Mouse (Mus musculus) common myeloid progenitor, adult 5-6 weeks (primary cell): ENCODE data around the gene Fbxo21. TPM values are rescaled to one million over a fixed set of nuclear protein-coding genes. Genes with fewer than 3 reads are reported as not detected.

Source experiments
- total RNA-seq: library from RNA; stranded (forward); fragments of 200-1000, 187-1606 nt; gene quantifications from 2 replicates; pipeline ENCODE4 v1.2.3, GENCODE M21; 2017

Gene Fbxo21
- total RNA-seq, 1 experiment from 2014 or later: 16.1 TPM

Other genes with a start within 250 kb of the Fbxo21 start
- not detected in 2 replicates for gene Nos1, start 195.7 kb upstream of the Fbxo21 start, total RNA-seq
- gene Tesc, start 51.0 kb downstream of the Fbxo21 start, total RNA-seq: not detected in 2 replicates
- 20.0 and 23.7 TPM in 2 replicates for gene Fbxw8, start 178.7 kb downstream of the Fbxo21 start, total RNA-seq
- not detected in 2 replicates for gene Hrk, start 187.9 kb downstream of the Fbxo21 start, total RNA-seq